25 mouse cellular contexts compared by ENCODE assay signal in genomic region chr4:138471241-138471640, GRCm38 (mm10). TPM values are rescaled to one million over a fixed set of nuclear protein-coding genes. Genes with fewer than 3 reads are reported as not detected.
DNase-seq lines count a peak whose midpoint lies in the region; ATAC-seq lines count a peak whose summit lies in the region.
"Had no signal": no experiment of that assay in that cellular context is flagged by ENCODE, and none has a peak within 500 bp of the region (broad histone marks: within the 10 kb centered on the region; RNA-seq: fewer than 3 reads in every experiment).

No protein-coding gene starts in this region.

- no peaks in the 10 kb centered on the region for H3K36me3 ChIP-seq in intestine, embryonic 15.5 days
- H3K36me3 ChIP-seq: heart, embryonic 10.5 days; kidney, embryonic 15.5 days; limb, embryonic 13.5 days; liver, embryonic 12.5 days; midbrain, embryonic 15.5 days; stomach, embryonic 15.5 days had no signal

- H3K27me3 ChIP-seq in intestine, embryonic 15.5 days (replicated peaks) = no peaks in the 10 kb centered on the region
- H3K27me3 ChIP-seq: midbrain, embryonic 15.5 days; Patski; stomach, embryonic 15.5 days had no signal

- no peak overlapping the region for H3K4me3 ChIP-seq in intestine, embryonic 15.5 days (replicated peaks)
- H3K4me3 ChIP-seq: heart, embryonic 10.5 days; kidney, embryonic 15.5 days; limb, embryonic 13.5 days; liver, embryonic 12.5 days; megakaryocyte, embryonic 14.5 days; midbrain, embryonic 15.5 days; stomach, embryonic 15.5 days had no signal

- 0 out of 2 replicates have a peak overlapping the region, but pooled peaks have one; percentile 13 for H3K27ac ChIP-seq in intestine, embryonic 15.5 days
- H3K27ac ChIP-seq: heart, embryonic 10.5 days; kidney, embryonic 15.5 days; limb, embryonic 13.5 days; liver, embryonic 12.5 days; midbrain, embryonic 15.5 days; stomach, embryonic 15.5 days had no signal

- 39% methylated on average over 7 of the region's 7 CpGs for WGBS in intestine, embryonic 15.5 days

- no peak for ATAC-seq in intestine, embryonic 15.5 days
- ATAC-seq: forebrain, embryonic 16.5 days; inflammation-experienced regulatory T-cells, adult 6 months; liver, embryonic 12.5 days; midbrain, embryonic 15.5 days; Patski had no signal

- peak; percentile 27 to 39 for DNase-seq in cerebellum, postnatal 36 days
- no peak for DNase-seq in cerebellum, adult 8-10 months
- peak; percentile 35 for DNase-seq in kidney, postnatal 10 days
- no peak for DNase-seq in kidney, postnatal 25 days
- DNase-seq in MN1 (ENCODE audit: low spot score) = peak; percentile 46
- no peak for DNase-seq in embryo, embryonic 11 days
- no peak for DNase-seq in yolk sac, embryonic 10.5 days (ENCODE audit: low spot score)
- DNase-seq: adrenal gland, postnatal 36 days; gastrocnemius, postnatal 10 days; lung, adult 18-20 months; lung, postnatal 14 days; right cerebral cortex, adult 18-20 months; right cerebral cortex, postnatal 4 days; thymus, postnatal 36 days had no signal

- H3K4me2 ChIP-seq in intestine, embryonic 15.5 days (replicated peaks) = 0 out of 2 replicates have a peak overlapping the region, but pooled peaks have one; percentile 12
- H3K4me2 ChIP-seq: kidney, embryonic 15.5 days; limb, embryonic 13.5 days; liver, embryonic 12.5 days; midbrain, embryonic 15.5 days; stomach, embryonic 15.5 days had no signal

- H3K9ac ChIP-seq in intestine, embryonic 15.5 days = no peak overlapping the region
- H3K9ac ChIP-seq: kidney, embryonic 15.5 days; limb, embryonic 13.5 days; liver, embryonic 12.5 days; midbrain, embryonic 15.5 days; stomach, embryonic 15.5 days had no signal

- peaks cover 24% of the 10 kb centered on the region for H3K4me1 ChIP-seq in intestine, embryonic 15.5 days (replicated peaks)
- H3K4me1 ChIP-seq: liver, embryonic 12.5 days; megakaryocyte, embryonic 14.5 days had no signal

- no peaks in the 10 kb centered on the region for H3K9me3 ChIP-seq in intestine, embryonic 15.5 days
- H3K9me3 ChIP-seq: heart, embryonic 10.5 days; kidney, embryonic 15.5 days; limb, embryonic 13.5 days; liver, embryonic 12.5 days; midbrain, embryonic 15.5 days; stomach, embryonic 15.5 days had no signal

RNA-seq across cellular contexts. Expression of gene Camk2n1, which starts 17.1 kb away (rescaled TPM):
- 4.8 and 5.5 TPM in 2 replicates for polyA plus RNA-seq in intestine, embryonic 15.5 days (2015; fragmentation: Nextera tagmentation; extraction: Ambion mirVana)

RNA-seq across cellular contexts. Expression of gene Mul1, which starts 36.8 kb away (rescaled TPM):
- polyA plus RNA-seq in intestine, embryonic 15.5 days (2015; fragmentation: Nextera tagmentation; extraction: Ambion mirVana) = 24.9 and 25.7 TPM in 2 replicates

Comparison
In these comparisons a context has a peak if more than half of its experiments do, and no peak if none do; other contexts are left out.
1. DNase-seq: peak in cerebellum, postnatal 36 days (2 of 2), kidney, postnatal 10 days (single experiment) and MN1 (single experiment); none in cerebellum, adult 8-10 months (single experiment), kidney, postnatal 25 days (0 of 2), embryo, embryonic 11 days (single experiment) and yolk sac, embryonic 10.5 days (single experiment).